Mouse (Mus musculus) stomach, postnatal 0 days (tissue): ENCODE measurements at regions not wholly inside any gene's neighbourhood (a gene's known extent, or its start where the extent isn't known, plus 50 kb on each side); places are given as distances from the start of the nearest gene placed in this dataset.

ENCODE experiments used
- CTCF ChIP-seq: IDR thresholded peaks from 2 replicates; pipeline ENCODE4 v1.5.1; 2016; ENCODE audit warnings: antibody characterized with exemption, low read depth, mild to moderate bottlenecking, moderate library complexity
- EP300 ChIP-seq: optimal IDR thresholded peaks from 2 replicates; pipeline ENCODE3; 2016; ENCODE audit warnings: antibody characterized with exemption

DNA sequence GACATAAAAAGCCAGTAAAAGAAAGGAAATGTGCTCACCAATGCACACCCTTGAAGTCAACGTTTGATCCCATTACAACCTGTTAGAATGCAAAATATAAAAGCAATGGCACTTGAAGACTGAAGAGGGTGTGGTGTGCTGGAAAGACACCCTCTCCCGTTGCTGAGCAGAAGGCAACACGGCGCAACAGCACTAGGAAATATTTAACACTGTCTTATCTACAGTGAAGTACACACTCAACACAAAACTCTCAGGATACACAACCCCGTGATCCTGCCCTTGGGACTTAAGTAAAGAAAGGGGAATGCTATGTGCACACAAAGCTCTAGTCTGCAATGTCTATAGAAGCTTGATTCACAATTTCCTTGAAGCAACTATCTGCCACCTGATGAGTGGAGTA is 83.1 kb upstream of the Oxgr1 start:
- TF ChIP-seq CTCF (no peak), EP300 (no peak)
